Mouse (Mus musculus): Measurements from ENCODE around the gene Gm32687. TPM values are rescaled to one million over a fixed set of nuclear protein-coding genes. Genes with fewer than 3 reads are reported as not detected.
A peak's percentile ranks its signal among the peaks of the same experiment; 100 is the strongest.
"Not testable (repeated sequence)": the region's sequence is repeated elsewhere in the genome, so short reads cannot be mapped to it uniquely, and the experiment has no call there.

Gm32687 gene
- 4.0 and 4.6 TPM in 2 replicates for polyA plus RNA-seq (2015; fragmentation: Nextera tagmentation; extraction: Ambion mirVana)

DNA sequence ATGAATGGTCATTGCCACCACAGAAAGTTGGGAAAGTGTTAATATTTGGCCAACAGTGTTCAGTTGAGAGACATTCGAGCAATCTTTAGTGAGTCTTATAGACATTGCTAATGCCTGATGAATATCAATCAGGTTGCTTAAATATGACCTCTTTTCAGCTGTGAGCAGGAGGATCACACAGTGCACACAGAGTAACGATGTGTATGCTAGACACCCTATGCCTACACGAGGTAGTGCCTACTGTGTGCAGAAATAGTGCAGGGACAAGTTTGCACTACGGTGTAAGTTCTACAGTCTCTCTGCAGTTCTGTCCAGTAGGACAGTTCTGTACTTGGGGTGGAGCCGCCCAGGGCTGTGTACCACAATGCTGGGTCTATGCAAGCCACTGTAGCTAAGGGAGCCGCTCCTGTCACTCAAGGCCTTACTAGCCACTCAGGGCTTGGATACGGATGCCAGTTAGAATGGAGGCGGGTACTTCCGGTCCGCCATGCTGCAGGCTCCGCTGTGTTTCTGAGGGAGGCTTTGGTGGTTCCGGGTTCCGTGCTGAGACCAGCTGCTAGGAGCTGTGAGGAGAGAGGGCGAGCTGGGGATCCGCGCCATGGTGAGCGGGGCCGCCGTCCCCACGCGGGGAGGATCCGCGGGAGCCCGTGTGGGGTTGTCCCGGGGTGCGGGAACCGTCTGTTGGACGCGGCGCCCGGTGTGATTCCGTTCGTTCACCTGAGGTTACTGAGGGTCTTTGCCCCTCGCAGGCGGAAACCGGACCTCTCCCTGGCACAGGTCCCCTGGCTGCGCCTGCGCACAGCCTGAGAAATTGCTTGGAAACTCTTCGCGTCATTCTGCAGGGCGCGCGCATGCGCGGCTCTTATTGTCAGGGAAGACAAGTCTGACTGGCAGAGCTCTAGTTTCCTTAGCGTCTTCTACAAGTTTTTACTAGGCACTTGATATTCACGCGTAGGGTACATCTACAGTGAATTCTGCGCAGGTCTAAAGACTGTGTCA is at the start of gene Gm32687:
Gm32687 (plus strand) TSS at position 526 of the 999 bp plus-strand sequence.
- not testable (repeated sequence) for H3K27ac ChIP-seq (replicated peaks); H3K36me3 ChIP-seq (ENCODE audit: control insufficient read depth, insufficient read depth, low read length); H3K9me3 ChIP-seq (ENCODE audit: control insufficient read depth, low read length); H3K4me1 ChIP-seq (replicated peaks; ENCODE audit: control insufficient read depth, insufficient read depth); H3K4me2 ChIP-seq (replicated peaks; ENCODE audit: low read depth); H3K9ac ChIP-seq (ENCODE audit: low read length); H3K27me3 ChIP-seq (ENCODE audit: control insufficient read depth, insufficient read depth, low read length); DNase-seq (ENCODE audit: low spot score); H3K4me3 ChIP-seq (ENCODE audit: low read depth, low read length)
- 25% methylated on average over 3 of the region's 49 CpGs for WGBS
- ATAC-seq (ENCODE audit: low FRiP score, low TSS enrichment), result peak; percentile 100

DNA sequence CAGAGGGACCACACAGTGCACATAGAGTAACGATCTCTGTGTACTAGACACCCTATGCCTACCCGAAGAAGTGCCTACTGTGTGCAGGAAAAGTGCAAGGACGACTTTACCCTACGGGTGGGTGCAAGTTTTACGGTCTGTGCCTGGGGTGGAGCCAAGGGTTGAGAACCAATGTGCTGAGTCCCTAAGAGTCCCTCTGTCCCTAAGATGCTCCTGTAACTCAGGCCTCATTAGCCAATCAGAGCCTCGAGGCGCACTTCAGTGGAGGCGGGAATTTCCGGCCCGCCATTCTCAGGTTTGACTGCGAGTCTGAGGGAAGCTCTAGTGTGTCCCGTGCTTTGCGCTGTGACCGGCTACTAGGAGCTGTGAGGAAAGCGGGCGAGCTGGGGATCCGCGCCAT is 17.5 kb upstream of the Gm32687 start:
- H3K36me3 ChIP-seq (ENCODE audit: control insufficient read depth, insufficient read depth, low read length); H3K4me2 ChIP-seq (replicated peaks; ENCODE audit: low read depth); H3K4me3 ChIP-seq (ENCODE audit: low read depth, low read length); ATAC-seq (ENCODE audit: low FRiP score, low TSS enrichment); H3K4me1 ChIP-seq (replicated peaks; ENCODE audit: control insufficient read depth, insufficient read depth); H3K9me3 ChIP-seq (ENCODE audit: control insufficient read depth, low read length); H3K27me3 ChIP-seq (ENCODE audit: control insufficient read depth, insufficient read depth, low read length); H3K9ac ChIP-seq (ENCODE audit: low read length); DNase-seq (ENCODE audit: low spot score); H3K27ac ChIP-seq (replicated peaks): not testable (repeated sequence)
- no CpG with 5 or more reads among the region's 18 CpGs for WGBS

DNA sequence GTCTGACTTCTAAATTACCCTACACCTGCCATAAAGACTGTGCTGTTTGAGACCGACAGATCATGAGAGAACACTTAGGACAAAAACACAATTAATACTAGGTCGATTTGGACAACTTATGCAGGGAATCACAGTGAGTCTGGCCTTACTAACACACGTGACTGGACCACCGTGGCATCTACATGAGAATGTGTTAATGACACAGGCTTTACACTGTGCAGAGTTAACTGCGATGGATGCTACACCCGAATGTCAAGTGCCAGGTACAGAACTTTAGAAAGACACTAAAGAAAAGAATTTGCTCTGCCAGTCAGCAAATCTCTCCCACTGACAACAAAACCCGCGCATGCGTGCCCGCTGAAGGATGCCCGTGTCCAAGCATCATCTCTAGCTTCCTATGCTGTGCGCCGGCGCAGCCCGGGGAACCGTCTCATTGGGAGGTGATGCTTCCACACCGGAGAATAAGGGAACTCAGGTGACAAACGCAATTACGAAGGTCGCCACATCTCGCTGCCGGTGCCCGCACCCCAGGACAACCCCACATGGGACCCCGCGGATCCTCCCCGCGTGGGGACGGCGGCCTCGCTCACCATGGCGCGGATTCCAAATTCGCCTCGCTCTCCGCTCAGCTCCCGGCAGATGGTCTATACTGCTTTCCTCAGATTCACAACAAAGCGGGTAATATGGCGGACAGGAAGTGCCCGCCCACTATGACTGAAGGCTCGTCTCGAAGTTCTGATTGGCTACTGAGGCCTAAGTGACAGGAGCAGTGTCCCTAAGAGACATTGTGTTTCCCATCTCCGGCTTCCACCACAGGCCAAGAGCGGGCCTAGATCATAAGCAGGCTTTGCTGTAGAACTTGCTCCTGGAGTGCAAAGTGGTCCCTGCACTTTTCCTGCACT is 66.4 kb downstream of the Gm32687 start, which contains the start of gene Zfp781:
Zfp781 (minus strand) TSS at position 639 of the 902 bp plus-strand sequence.
- not testable (repeated sequence) for DNase-seq (ENCODE audit: low spot score); H3K9me3 ChIP-seq (ENCODE audit: control insufficient read depth, low read length); H3K4me1 ChIP-seq (replicated peaks; ENCODE audit: control insufficient read depth, insufficient read depth); H3K27me3 ChIP-seq (ENCODE audit: control insufficient read depth, insufficient read depth, low read length); H3K4me2 ChIP-seq (replicated peaks; ENCODE audit: low read depth); H3K36me3 ChIP-seq (ENCODE audit: control insufficient read depth, insufficient read depth, low read length); H3K27ac ChIP-seq (replicated peaks); H3K9ac ChIP-seq (ENCODE audit: low read length); H3K4me3 ChIP-seq (ENCODE audit: low read depth, low read length)
- WGBS, result no CpG with 5 or more reads among the region's 43 CpGs
- ATAC-seq (ENCODE audit: low FRiP score, low TSS enrichment), result peak; percentile 92

Other genes with a start within 250 kb of the Gm32687 start
- 15.1 and 15.6 TPM in 2 replicates for gene Sirt6, start 236.1 kb upstream of the Gm32687 start, polyA plus RNA-seq (2015; fragmentation: Nextera tagmentation; extraction: Ambion mirVana)
- gene Ankrd24, start 235.4 kb upstream of the Gm32687 start, polyA plus RNA-seq (2015; fragmentation: Nextera tagmentation; extraction: Ambion mirVana), result 3.3 and 5.3 TPM in 2 replicates
- gene Gm10778, start 214.9 kb upstream of the Gm32687 start, polyA plus RNA-seq (2015; fragmentation: Nextera tagmentation; extraction: Ambion mirVana), result 2.4 TPM in 2 replicates
- 8.2 and 8.5 TPM in 2 replicates for gene Zfp433, start 159.1 kb upstream of the Gm32687 start, polyA plus RNA-seq (2015; fragmentation: Nextera tagmentation; extraction: Ambion mirVana)
- 1.7 and 1.9 TPM in 2 replicates for gene Gm3055, start 92.8 kb upstream of the Gm32687 start, polyA plus RNA-seq (2015; fragmentation: Nextera tagmentation; extraction: Ambion mirVana)
- 1.4 and 1.6 TPM in 2 replicates for gene Gm4767, start 51.7 kb upstream of the Gm32687 start, polyA plus RNA-seq (2015; fragmentation: Nextera tagmentation; extraction: Ambion mirVana)
- gene Zfp781, start 66.5 kb downstream of the Gm32687 start, polyA plus RNA-seq (2015; fragmentation: Nextera tagmentation; extraction: Ambion mirVana), result 0.68 and 0.89 TPM in 2 replicates
- gene Zfp873, start 184.2 kb downstream of the Gm32687 start, polyA plus RNA-seq (2015; fragmentation: Nextera tagmentation; extraction: Ambion mirVana), result 5.1 and 5.3 TPM in 2 replicates
- gene BC024063, start 219.4 kb downstream of the Gm32687 start, polyA plus RNA-seq (2015; fragmentation: Nextera tagmentation; extraction: Ambion mirVana), result 0.97 and 1.0 TPM in 2 replicates

Measured in stomach, postnatal 0 days (tissue).